Mouse (Mus musculus): ENCODE measurements around the gene Gm28051.
A peak's percentile ranks its signal among the peaks of the same experiment; 100 is the strongest.

Gm28051 gene

GRCm38 (mm10) chr12:102743036-102743588 lies 14.5 kb downstream of the Gm28051 start:
- DNase-seq (ENCODE audit: low read depth, low spot score): no peak

- no peak for DNase-seq (ENCODE audit: low read depth, low spot score)
Measured at GRCm38 (mm10) chr12:102742056-102742455, 15.5 kb downstream of the Gm28051 start.

DNA sequence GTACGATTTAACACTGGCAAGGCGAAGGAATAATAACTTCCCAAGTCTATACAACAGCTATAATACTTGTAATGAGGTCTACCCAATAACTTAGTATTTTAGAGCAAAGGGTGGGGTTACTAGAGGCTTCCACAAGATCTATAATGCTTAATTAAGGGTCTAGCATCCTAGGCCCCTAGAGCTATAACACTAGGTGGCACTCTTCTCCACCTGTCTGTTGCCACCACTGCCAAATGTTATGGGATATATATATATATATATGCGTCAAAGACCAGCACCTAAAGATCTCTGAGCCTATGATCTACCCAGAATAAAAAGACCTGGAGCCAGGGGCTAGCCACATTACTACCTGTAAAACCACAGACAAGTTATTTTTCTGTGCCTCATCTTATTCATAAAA lies 17.3 kb downstream of the Gm28051 start:
- DNase-seq (ENCODE audit: low read depth, low spot score): no peak

GRCm38 (mm10) chr12:102739096-102739495 lies 18.5 kb downstream of the Gm28051 start:
- DNase-seq (ENCODE audit: low read depth, low spot score): no peak

DNA sequence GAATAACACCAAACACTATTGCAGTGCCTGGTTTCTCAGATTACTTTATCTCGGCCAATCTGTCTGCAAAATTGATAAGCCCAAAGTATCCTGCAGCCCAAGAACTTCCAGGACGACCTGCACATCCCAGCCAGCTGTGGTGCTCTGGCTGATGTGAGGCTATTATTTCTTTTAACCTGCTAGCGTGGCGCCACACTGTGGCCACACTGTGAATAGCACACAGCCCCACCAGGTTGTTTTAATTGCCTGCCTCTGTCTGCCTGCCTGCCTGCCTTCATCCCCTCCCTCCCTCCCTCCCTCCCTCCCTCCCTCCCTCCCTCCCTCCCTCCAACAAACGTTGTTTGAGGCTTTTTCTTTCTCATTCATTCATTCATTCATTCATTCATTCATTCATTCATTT lies 24.2 kb downstream of the Gm28051 start:
- peak; percentile 48 for DNase-seq (ENCODE audit: low read depth, low spot score)

DNA sequence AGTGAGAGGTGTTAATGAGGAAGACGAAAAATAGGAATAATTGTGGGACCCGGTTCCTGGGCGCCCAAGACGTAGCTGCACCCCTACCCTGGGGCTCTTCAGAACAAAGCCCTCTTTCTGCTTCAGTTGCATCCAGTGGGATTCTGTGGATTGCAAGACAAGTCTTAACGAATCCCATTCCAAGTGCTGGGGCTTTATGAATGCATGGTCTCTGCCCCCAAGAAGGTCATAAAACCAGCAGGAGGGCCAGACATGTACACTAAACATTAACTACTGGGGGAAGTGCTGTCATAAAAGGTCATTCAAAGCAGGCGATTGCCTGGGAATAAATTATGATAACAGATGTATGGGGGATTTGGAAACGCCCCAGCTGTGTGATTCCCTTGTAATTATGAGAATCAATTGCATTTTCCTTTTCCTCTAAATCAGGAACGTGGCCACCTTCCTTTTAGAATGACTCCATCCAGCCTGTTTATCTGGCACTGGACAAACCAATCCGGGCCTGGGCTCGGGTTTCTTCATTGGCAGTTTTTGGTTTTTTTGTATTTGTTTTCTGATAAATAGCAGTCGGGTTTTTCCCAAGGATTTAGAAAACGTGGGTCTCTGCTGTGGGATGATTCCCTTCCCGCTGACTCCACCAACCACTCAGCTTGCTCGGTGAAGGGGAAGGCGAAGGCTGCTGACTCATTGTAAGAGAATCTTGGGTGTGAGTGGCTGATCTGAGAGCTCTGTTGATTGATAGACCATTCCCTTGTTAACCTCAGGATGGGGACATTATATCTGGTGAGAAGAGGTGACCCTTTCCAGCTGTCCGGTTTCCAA lies 26.6 kb downstream of the Gm28051 start:
- DNase-seq (ENCODE audit: low read depth, low spot score): peak; percentile 56

DNA sequence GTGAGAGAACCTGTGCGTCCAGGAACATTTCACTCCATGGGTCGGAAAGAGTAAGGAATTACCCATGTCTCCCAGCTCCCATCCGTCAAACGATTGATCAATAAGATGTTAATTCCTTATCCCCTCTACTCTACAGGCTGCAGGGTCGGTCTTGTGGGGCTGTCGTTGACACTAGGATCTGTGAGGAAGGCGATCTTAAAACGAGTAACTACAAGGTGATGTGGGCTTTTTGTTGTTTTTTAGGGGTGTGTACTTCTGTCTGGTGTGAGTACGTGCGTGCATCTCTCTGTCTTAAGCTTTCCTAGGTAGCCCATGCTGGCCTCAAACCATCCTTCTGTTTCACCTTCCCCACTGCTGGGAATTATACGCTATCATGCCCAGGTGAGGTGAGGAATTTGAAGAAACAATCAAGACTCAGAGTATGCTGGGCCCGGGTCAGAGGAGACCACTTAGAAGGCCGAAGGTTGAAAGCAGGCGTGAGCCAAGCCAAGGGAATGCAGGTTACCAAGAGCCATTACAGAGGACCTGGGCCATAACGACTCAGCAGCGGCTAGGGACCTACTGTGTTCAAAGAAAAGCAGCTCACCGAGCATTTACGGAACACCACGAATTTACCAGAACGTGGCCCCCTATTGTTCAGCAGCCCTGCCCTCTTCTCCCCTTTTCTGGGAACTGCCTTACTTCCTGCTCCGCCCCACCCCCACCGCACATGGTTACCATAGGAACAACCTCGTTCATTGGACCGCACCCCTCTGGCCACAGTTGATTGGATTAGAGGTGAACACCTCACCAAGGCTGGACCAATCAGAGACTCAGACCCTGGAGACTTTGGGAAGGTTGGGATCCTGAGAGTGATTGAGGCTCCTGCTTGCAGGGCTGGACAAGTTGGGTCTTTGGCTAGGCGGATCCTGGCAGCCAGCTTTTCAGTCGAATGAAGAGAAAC lies 27.4 kb downstream of the Gm28051 start:
- DNase-seq (ENCODE audit: low read depth, low spot score): peak; percentile 86

GRCm38 (mm10) chr12:102725761-102726175 lies 31.8 kb downstream of the Gm28051 start:
- no peak for DNase-seq (ENCODE audit: low read depth, low spot score)

GRCm38 (mm10) chr12:102725146-102725545 lies 32.4 kb downstream of the Gm28051 start:
- no peak for DNase-seq (ENCODE audit: low read depth, low spot score)

DNA sequence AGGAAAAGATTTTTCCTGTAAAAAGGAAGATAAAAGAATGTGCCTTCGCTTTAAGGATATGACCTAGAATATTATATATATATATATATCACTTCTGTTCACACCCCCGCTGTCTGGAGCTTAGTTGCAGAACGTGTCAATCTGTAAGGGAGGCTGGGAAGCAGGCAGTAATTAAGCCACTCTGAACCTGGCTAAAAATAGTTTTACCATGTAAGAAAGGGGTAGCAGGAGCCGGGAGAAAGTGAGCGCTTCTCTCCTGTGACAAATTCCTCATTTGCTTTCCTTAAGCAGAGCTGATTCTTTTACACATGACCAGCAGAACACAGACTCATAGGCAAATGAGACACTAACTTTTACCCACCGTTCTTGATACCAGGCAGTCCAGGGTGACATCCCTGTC lies 33.7 kb downstream of the Gm28051 start:
- DNase-seq (ENCODE audit: low read depth, low spot score): no peak

GRCm38 (mm10) chr12:102722966-102723365 lies 34.6 kb downstream of the Gm28051 start:
- no peak for DNase-seq (ENCODE audit: low read depth, low spot score)

DNA sequence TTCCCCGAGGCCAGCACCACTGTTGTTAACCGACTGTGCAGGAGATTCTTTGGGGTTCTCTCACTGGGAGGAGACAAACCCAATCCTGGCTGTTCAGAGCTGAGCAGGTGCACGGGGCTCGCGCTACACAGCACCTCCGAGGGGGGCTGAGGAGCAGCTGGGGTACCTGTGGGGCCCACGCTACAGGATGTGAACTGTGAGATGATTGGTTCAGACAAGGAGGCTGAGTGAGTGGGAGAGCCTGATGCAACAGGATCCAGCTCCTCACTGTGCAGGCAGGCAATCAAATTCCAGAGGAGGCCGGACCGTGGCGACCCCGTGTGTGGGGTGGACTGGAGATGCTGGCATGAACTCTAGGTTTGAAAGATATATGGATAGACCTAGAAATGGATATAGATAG lies 35.1 kb downstream of the Gm28051 start:
- no peak for DNase-seq (ENCODE audit: low read depth, low spot score)

GRCm38 (mm10) chr12:102719552-102720315 lies 37.8 kb downstream of the Gm28051 start:
- DNase-seq (ENCODE audit: low read depth, low spot score): peak; percentile 69

GRCm38 (mm10) chr12:102714654-102715395 lies 42.7 kb downstream of the Gm28051 start:
- no peak for DNase-seq (ENCODE audit: low read depth, low spot score)

DNA sequence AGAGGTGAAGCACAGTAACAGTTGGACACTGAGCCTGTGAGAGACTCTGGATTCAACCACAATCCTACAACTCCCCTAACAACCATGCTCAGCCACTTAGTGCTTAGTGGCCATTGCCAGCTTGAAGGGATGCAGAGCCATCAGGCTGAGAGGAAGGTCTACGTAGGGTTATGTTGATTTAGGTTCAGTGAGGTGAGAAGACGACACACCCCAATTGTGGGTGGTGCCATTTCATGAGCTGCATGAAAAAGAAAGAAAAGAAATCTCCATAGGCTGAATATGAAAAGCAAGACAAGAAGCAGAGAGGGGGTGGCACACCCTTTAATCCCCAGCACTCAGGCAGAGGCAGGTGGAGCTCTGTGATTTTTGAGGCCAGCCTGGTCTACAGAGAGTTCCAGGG lies 43.4 kb downstream of the Gm28051 start:
- no peak for DNase-seq (ENCODE audit: low read depth, low spot score)

- no peak for DNase-seq (ENCODE audit: low read depth, low spot score)
Measured at GRCm38 (mm10) chr12:102713153-102713865, 44.3 kb downstream of the Gm28051 start.

DNA sequence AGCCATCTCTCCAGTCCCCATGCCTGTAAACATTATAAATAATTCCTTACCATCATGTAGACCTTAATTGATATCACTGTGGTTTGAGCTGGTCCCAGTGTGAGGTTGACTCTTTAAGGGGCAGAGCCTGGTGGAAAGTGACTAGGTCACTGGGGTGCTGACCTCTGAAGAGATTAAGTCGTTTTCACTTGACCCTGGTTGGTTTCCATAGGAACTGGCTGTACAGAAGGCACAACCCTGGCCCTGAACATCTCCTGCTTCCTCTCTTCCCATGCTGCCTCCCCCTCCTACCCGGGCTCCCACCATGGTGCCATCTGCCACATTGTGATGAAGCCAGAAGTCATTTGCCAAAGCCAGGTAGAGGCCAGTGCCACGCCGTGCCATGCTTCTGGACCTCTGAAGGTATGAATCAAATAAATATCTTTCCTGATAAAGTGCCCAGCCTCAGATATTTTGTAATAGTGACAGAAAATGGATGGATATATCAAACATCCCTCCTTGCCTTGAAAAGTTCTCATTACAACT lies 46.7 kb downstream of the Gm28051 start:
- DNase-seq (ENCODE audit: low read depth, low spot score): no peak

GRCm38 (mm10) chr12:102709896-102710295 lies 47.7 kb downstream of the Gm28051 start:
- no peak for DNase-seq (ENCODE audit: low read depth, low spot score)

- no peak for DNase-seq (ENCODE audit: low read depth, low spot score)
Measured at GRCm38 (mm10) chr12:102708220-102708619, 49.3 kb downstream of the Gm28051 start.
